Mouse (Mus musculus): ENCODE data around the gene Krt26.

GRCm38 (mm10) chr11:99284833-99285312, 52.9 kb downstream of the Krt26 start, which contains the start of gene Krt24:
- TF ChIP-seq CTCF (IDR thresholded peaks at IDR 0.05; ENCODE audit: low read depth, low read length), result no peak
- no peak for TF ChIP-seq POLR2A (IDR thresholded peaks at IDR 0.05; ENCODE audit: extremely low read depth, insufficient read depth, low read length)
